Comparison of ENCODE assay signal across 10 mouse cellular contexts in the genomic region with DNA sequence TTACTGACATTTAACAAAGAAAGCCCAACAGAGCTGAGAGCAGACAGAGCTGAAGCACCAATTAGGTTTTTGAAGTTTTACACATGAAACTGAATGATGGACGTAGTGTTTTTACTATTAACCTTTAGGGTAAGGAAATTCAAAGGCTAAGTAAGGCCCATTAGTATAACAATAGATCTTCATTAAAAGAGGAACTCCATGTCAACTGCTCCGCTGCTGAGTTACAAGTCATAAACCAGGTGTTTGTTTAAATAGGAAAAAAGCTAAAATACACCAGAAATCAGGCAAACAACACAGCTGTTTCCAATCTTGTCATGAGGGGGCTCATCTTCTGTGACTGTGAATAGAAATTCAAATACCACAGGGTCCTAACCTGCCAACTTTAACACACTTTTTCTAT. TPM values are rescaled to one million over a fixed set of nuclear protein-coding genes. Genes with fewer than 3 reads are reported as not detected.
DNase-seq lines count a peak whose midpoint lies in the region; ATAC-seq lines count a peak whose summit lies in the region.
"Had no signal": no experiment of that assay in that cellular context is flagged by ENCODE, and none has a peak within 500 bp of the region (broad histone marks: within the 10 kb centered on the region; RNA-seq: fewer than 3 reads in every experiment).

No protein-coding gene starts in this region.

- H3K9me3 ChIP-seq in heart, embryonic 11.5 days (replicated peaks; ENCODE audit: control insufficient read depth, low read length), result no peaks in the 10 kb centered on the region
- no peaks in the 10 kb centered on the region for H3K9me3 ChIP-seq in hindbrain, embryonic 13.5 days
- H3K9me3 ChIP-seq in midbrain, embryonic 12.5 days, result no peaks in the 10 kb centered on the region

- no peak overlapping the region for H3K27ac ChIP-seq in heart, embryonic 11.5 days (ENCODE audit: low read depth, low read length)
- no peak overlapping the region for H3K27ac ChIP-seq in hindbrain, embryonic 13.5 days
- no peak overlapping the region for H3K27ac ChIP-seq in midbrain, embryonic 12.5 days (replicated peaks)

- no peak overlapping the region for H3K4me3 ChIP-seq in heart, embryonic 11.5 days (ENCODE audit: low read depth, low read length)
- peak overlapping the region; percentile 99 for H3K4me3 ChIP-seq in hindbrain, embryonic 13.5 days
- peak overlapping the region; percentile 99 for H3K4me3 ChIP-seq in midbrain, embryonic 12.5 days

- H3K4me1 ChIP-seq in heart, embryonic 11.5 days (ENCODE audit: control insufficient read depth, insufficient read depth, low read length), result peaks cover 8% of the 10 kb centered on the region
- peaks cover 50% of the 10 kb centered on the region for H3K4me1 ChIP-seq in hindbrain, embryonic 13.5 days (replicated peaks)
- H3K4me1 ChIP-seq in midbrain, embryonic 12.5 days, result peaks cover 25% of the 10 kb centered on the region

- ATAC-seq in heart, embryonic 11.5 days (replicated peaks; ENCODE audit: insufficient number of reproducible peaks, low FRiP score, low TSS enrichment), result no peak
- no peak for ATAC-seq in hindbrain, embryonic 13.5 days (ENCODE audit: low FRiP score)
- ATAC-seq in midbrain, embryonic 12.5 days (ENCODE audit: low FRiP score, low read depth), result no peak
- no peak for ATAC-seq in CD4-positive, CD25-positive, alpha-beta regulatory T cell, adult 4 months

- no peak overlapping the region for H3K9ac ChIP-seq in heart, embryonic 11.5 days (ENCODE audit: low read depth, low read length)
- peak overlapping the region; percentile 100 for H3K9ac ChIP-seq in hindbrain, embryonic 13.5 days
- no peak overlapping the region; the same call in 1 of the 2 replicates for H3K9ac ChIP-seq in midbrain, embryonic 12.5 days (replicated peaks)

- WGBS in heart, embryonic 11.5 days (ENCODE audit: insufficient replicate concordance), result 76% methylated on average over 2 of the region's 2 CpGs
- 43% methylated on average over 2 of the region's 2 CpGs for WGBS in hindbrain, embryonic 13.5 days
- 59% methylated on average over 2 of the region's 2 CpGs for WGBS in midbrain, embryonic 12.5 days

- no peaks in the 10 kb centered on the region for H3K36me3 ChIP-seq in heart, embryonic 11.5 days (ENCODE audit: control insufficient read depth, insufficient read depth, low read length)
- no peaks in the 10 kb centered on the region for H3K36me3 ChIP-seq in hindbrain, embryonic 13.5 days
- H3K36me3 ChIP-seq in midbrain, embryonic 12.5 days, result no peaks in the 10 kb centered on the region

- peaks cover 5% of the 10 kb centered on the region; the same call in 1 of the 2 replicates for H3K27me3 ChIP-seq in heart, embryonic 11.5 days (ENCODE audit: control insufficient read depth, insufficient read depth, low read length)
- H3K27me3 ChIP-seq in hindbrain, embryonic 13.5 days, result peaks cover 16% of the 10 kb centered on the region
- peaks cover 17% of the 10 kb centered on the region for H3K27me3 ChIP-seq in midbrain, embryonic 12.5 days

- no peak for DNase-seq in heart, adult 8-10 months (ENCODE audit: low spot score)
- DNase-seq in MEL-GATA-1-ER (ENCODE audit: extremely low read depth, low read depth), result peak; percentile 53
- DNase-seq in cerebellum, postnatal 25 days, result no peak
- no peak for DNase-seq in layer of hippocampus, postnatal 25 days (ENCODE audit: extremely low spot score in 1 of 2, low spot score in 1 of 2)
- DNase-seq: adrenal gland, adult 8-10 months; kidney, adult 2 months had no signal

- peak overlapping the region; percentile 79 for H3K4me2 ChIP-seq in heart, embryonic 11.5 days
- peak overlapping the region; percentile 79 for H3K4me2 ChIP-seq in hindbrain, embryonic 13.5 days
- H3K4me2 ChIP-seq in midbrain, embryonic 12.5 days (replicated peaks), result peak overlapping the region; percentile 74

RNA-seq across cellular contexts. Expression of a gene that starts 1.9 kb away (rescaled TPM):
- 20.7 and 22.6 TPM in 2 replicates for polyA plus RNA-seq in heart, embryonic 11.5 days (2014; fragmentation: Nextera tagmentation; extraction: Ambion mirVana)
- 10 to 100 TPM; 21.1 to 25.0 (median 23.2) TPM for total RNA-seq in heart, adult 8-10 months (2022)
- polyA plus RNA-seq in hindbrain, embryonic 13.5 days (2015; fragmentation: Nextera tagmentation; extraction: Ambion mirVana), result 112 and 115 TPM in 2 replicates
- 84.7 and 95.0 TPM in 2 replicates for polyA plus RNA-seq in midbrain, embryonic 12.5 days (2016; fragmentation: Nextera tagmentation; extraction: Ambion mirVana)
- polyA plus RNA-seq in CD4-positive, CD25-positive, alpha-beta regulatory T cell, adult 4 months (2017; shearing (Covaris generic)), result 1 to 10 TPM; 4.2 to 7.1 TPM
- 10 to 100 TPM; 42.0 to 48.0 TPM for total RNA-seq in layer of hippocampus, postnatal 25 days (2021)

RNA-seq across cellular contexts. Expression of a gene that starts 13.1 kb away (rescaled TPM):
- polyA plus RNA-seq in heart, embryonic 11.5 days (2014; fragmentation: Nextera tagmentation; extraction: Ambion mirVana), result 54.0 and 68.6 TPM in 2 replicates
- total RNA-seq in heart, adult 8-10 months (2022), result 10 to 100 TPM in 1 of 4 experiments, 1 to 10 TPM in 3; 8.4 to 10.2 (median 8.5) TPM
- 1.3 and 2.3 TPM in 2 replicates for polyA plus RNA-seq in hindbrain, embryonic 13.5 days (2015; fragmentation: Nextera tagmentation; extraction: Ambion mirVana)
- polyA plus RNA-seq in midbrain, embryonic 12.5 days (2016; fragmentation: Nextera tagmentation; extraction: Ambion mirVana), result 7.3 and 8.9 TPM in 2 replicates
- under 1 TPM in 1 of 2 experiments, not detected in 1; 0.75 TPM for polyA plus RNA-seq in CD4-positive, CD25-positive, alpha-beta regulatory T cell, adult 4 months (2017; shearing (Covaris generic))
- not detected for total RNA-seq in layer of hippocampus, postnatal 25 days (2021)
